Mouse (Mus musculus) forebrain, embryonic 12.5 days (tissue): ENCODE measurements around the gene Camk1. TPM values are rescaled to one million over a fixed set of nuclear protein-coding genes. Genes with fewer than 3 reads are reported as not detected.

ENCODE experiments used
- ATAC-seq: fragments of 200-750 bp; cut with Nextera tagmentation; 2 replicates; pipeline ENCODE4 v1.8.0; 2017; ENCODE audit warnings: moderate TSS enrichment; ENCODE audit not compliant: low FRiP score
- H3K27ac ChIP-seq: fragments of 300-500 bp; sonication (generic); 2 replicates; pipeline ENCODE4 v1.5.1; 2016; ENCODE audit warnings: mild to moderate bottlenecking
- H3K27me3 ChIP-seq: fragments of 300-500 bp; sonication (generic); 2 replicates; pipeline ENCODE4 v1.6.1; 2016; ENCODE audit warnings: mild to moderate bottlenecking
- H3K36me3 ChIP-seq: fragments of 300-500 bp; sonication (generic); replicated peaks from 2 replicates; pipeline ENCODE4 v1.6.1; 2016; ENCODE audit warnings: mild to moderate bottlenecking
- H3K4me1 ChIP-seq: fragments of 300-500 bp; sonication (generic); 2 replicates; pipeline ENCODE4 v1.6.1; 2016
- H3K4me2 ChIP-seq: fragments of 300-500 bp; sonication (generic); 2 replicates; pipeline ENCODE4 v1.6.1; 2016; ENCODE audit warnings: mild to moderate bottlenecking, moderate library complexity
- H3K4me3 ChIP-seq: fragments of 300-500 bp; sonication (generic); replicated peaks from 2 replicates; pipeline ENCODE4 v1.5.1; 2016; ENCODE audit warnings: mild to moderate bottlenecking
- H3K9ac ChIP-seq: fragments of 300-500 bp; sonication (generic); 2 replicates; pipeline ENCODE4 v1.6.1; 2016; ENCODE audit warnings: mild to moderate bottlenecking
- H3K9me3 ChIP-seq: fragments of 300-500 bp; sonication (generic); 2 replicates; pipeline ENCODE4 v1.6.1; 2016
- WGBS: fragments of 180-500 bp; shearing (Covaris S2); methylation state at CpG from one replicate; pipeline ENCODE4 v1.1.7; 2016; 5-methylcytosine and 5-hydroxymethylcytosine counted together
- polyA plus RNA-seq: library from polyadenylated mRNA; unstranded; fragments of >200 nt; fragmentation: Nextera tagmentation; extraction: Ambion mirVana; gene quantifications from 2 replicates; pipeline ENCODE4 v1.2.1, GENCODE M21; 2016

Camk1 gene
- polyA plus RNA-seq, 1 experiment from 2014 or later, result 59.1 TPM

DNA sequence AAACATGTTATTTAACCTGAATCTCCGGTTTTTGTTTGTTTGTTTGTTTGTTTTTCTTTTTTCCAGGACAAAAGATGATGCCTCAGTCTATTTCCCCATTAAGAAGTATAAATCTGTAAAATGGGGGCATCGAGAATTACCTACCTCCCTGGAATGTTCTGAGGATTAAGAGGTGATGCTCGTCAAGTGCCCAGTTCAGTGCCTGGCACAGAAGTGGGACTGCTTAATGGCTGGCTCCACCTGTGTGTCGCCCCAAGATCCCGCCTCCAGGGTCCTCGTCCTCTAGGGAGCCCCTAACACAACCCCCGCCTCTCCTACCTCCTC is 33.4 kb upstream of the Camk1 start:
- no peak for ATAC-seq
- H3K36me3 ChIP-seq, result peaks cover 54% of the 10 kb centered on the region
- 9% methylated on average over 7 of the region's 7 CpGs for WGBS

DNA sequence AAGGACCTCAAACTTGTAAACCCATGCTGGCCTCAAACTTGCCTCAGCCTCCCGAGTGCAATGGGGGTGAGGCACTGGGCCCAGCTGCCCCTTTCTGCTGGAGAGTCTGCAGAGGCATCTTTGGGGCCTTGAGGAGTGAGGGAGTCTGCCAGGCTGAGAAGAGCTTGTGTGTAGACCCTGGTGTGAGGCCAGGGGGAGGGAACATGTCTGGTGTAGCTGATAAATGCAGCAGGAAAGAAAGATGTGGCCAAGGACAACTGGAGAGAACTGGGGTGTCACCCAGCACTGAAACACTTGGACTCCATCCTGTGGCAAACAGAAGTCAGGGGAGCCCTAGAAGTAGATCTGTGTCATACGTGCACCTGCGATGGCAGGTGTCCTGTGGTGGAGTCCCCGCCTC is 29.7 kb upstream of the Camk1 start:
- H3K27ac ChIP-seq, result no peak overlapping the region
- H3K4me1 ChIP-seq, result peaks cover 9% of the 10 kb centered on the region
- no peak for ATAC-seq
- H3K36me3 ChIP-seq, result peaks cover 71% of the 10 kb centered on the region
- no peak overlapping the region for H3K4me3 ChIP-seq
- H3K9ac ChIP-seq, result no peak overlapping the region
- H3K4me2 ChIP-seq, result no peak overlapping the region
- H3K27me3 ChIP-seq, result no peaks in the 10 kb centered on the region
- WGBS, result 92% methylated on average over 4 of the region's 4 CpGs
- H3K9me3 ChIP-seq, result no peaks in the 10 kb centered on the region

More for the DNA sequence above, 33.4 kb upstream of the Camk1 start:
- peak overlapping the region; percentile 88 for H3K4me2 ChIP-seq
- no peaks in the 10 kb centered on the region for H3K27me3 ChIP-seq
- H3K27ac ChIP-seq, result peak overlapping the region; percentile 94
- H3K9me3 ChIP-seq, result no peaks in the 10 kb centered on the region
- peaks cover 19% of the 10 kb centered on the region for H3K4me1 ChIP-seq
- peak overlapping the region; percentile 91 for H3K9ac ChIP-seq
- peak overlapping the region; percentile 78 for H3K4me3 ChIP-seq

DNA sequence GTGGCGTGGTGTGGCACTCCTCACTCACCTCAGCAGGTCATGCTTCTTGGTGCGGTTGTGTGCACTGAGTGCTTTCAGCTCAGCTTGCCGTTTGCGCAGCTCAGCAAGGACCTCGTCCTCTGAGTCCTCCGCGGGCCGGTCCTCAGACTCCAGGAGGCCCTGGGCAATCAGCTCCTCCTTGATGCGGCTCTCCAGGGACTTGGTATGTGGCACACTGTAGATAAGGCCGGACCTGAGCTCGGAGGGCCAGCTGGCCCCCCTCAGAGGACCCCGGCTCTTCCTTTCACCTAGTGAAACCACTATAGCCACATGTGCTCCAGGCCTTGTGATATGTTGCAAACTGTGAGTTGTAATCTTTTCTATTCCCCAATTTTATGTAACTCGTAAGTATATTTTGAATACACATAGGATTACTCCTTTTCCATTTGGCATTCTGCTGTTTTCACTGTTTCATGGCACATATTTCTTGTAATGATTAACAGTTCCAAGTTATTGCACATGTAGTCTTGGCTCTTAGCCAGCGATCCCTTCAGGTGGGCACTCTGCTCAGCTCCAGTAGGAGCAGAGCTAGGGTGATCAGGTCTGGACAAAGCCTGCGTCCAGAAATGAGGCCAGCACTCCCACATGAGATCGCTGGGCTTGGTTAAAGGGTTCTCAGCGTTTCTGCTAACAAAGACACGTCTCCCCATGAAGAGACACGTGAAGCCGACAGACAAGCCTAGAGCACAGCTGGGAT is 26.6 kb upstream of the Camk1 start:
- 95% methylated on average over 20 of the region's 20 CpGs for WGBS

GRCm38 (mm10) chr6:113368577-113368976 is 24.8 kb upstream of the Camk1 start:
- H3K4me1 ChIP-seq, result no peaks in the 10 kb centered on the region
- no peaks in the 10 kb centered on the region for H3K27me3 ChIP-seq
- H3K4me2 ChIP-seq, result no peak overlapping the region
- H3K9me3 ChIP-seq, result no peaks in the 10 kb centered on the region
- ATAC-seq, result no peak
- peaks cover 70% of the 10 kb centered on the region for H3K36me3 ChIP-seq
- WGBS, result 80% methylated on average over 5 of the region's 5 CpGs
- H3K9ac ChIP-seq, result no peak overlapping the region
- no peak overlapping the region for H3K27ac ChIP-seq
- no peak overlapping the region for H3K4me3 ChIP-seq

More for the DNA sequence above, 26.6 kb upstream of the Camk1 start:
- ATAC-seq, result no peak
- Histone ChIP-seq H3K4me3 (no peak overlapping the region), H3K9me3 (no peaks in the 10 kb centered on the region), H3K4me1 (no peaks in the 10 kb centered on the region), H3K27me3 (no peaks in the 10 kb centered on the region), H3K4me2 (no peak overlapping the region), H3K9ac (no peak overlapping the region), H3K36me3 (peaks cover 84% of the 10 kb centered on the region), H3K27ac (no peak overlapping the region)

DNA sequence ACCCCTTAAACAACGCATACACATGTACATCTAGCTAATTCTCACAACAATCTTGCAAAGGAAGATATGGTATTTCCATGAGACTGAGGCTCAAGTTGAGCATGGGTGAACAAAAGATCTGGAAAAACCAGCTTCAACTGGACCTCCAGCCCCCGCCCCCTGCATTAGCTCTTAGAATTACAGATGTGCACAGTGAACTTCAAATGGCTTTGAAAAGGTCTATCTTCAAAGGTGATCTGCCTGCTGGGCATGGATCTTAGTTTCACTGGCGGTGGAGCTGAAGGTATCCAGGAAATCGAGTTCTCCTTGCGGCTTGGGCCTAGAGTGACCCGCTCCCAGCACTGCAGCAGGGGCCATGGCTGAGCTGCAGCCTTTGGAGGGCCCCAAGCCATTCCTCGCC is 24.3 kb upstream of the Camk1 start:
- ATAC-seq, result no peak
- Histone ChIP-seq H3K36me3 (peaks cover 66% of the 10 kb centered on the region), H3K27me3 (no peaks in the 10 kb centered on the region), H3K4me1 (no peaks in the 10 kb centered on the region), H3K9ac (no peak overlapping the region), H3K4me3 (no peak overlapping the region), H3K9me3 (no peaks in the 10 kb centered on the region), H3K4me2 (no peak overlapping the region), H3K27ac (no peak overlapping the region)
- WGBS, result 90% methylated on average over 7 of the region's 7 CpGs

DNA sequence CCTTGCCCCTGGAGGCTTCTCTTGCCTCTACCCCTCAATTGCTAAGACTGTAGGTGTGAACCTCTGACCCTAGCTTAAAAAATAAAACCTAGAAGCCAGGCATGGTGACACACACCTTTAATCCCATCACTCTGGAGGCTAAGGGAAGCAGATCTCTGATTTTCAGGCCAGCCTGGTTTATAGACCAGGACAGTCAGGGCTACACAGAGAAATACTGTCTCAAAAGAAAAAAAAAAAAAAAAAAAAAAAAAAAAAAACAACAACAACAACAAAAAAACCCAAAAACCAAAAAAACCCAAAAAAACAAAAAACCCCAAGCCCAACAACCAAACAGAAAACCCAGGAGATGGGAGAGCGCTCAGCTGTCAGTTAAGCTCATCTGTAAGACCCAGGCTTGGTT is 23.8 kb upstream of the Camk1 start:
- H3K4me2 ChIP-seq, result no peak overlapping the region
- H3K9ac ChIP-seq, result no peak overlapping the region
- ATAC-seq, result no peak
- H3K9me3 ChIP-seq, result no peaks in the 10 kb centered on the region
- WGBS, result 100% methylated on average over 1 of the region's 1 CpGs
- peaks cover 60% of the 10 kb centered on the region for H3K36me3 ChIP-seq
- no peaks in the 10 kb centered on the region for H3K27me3 ChIP-seq
- no peak overlapping the region for H3K4me3 ChIP-seq
- no peaks in the 10 kb centered on the region for H3K4me1 ChIP-seq
- no peak overlapping the region for H3K27ac ChIP-seq

- Histone ChIP-seq H3K4me2 (no peak overlapping the region), H3K27me3 (no peaks in the 10 kb centered on the region), H3K9ac (no peak overlapping the region), H3K4me1 (no peaks in the 10 kb centered on the region), H3K36me3 (peaks cover 51% of the 10 kb centered on the region), H3K4me3 (no peak overlapping the region), H3K27ac (no peak overlapping the region), H3K9me3 (no peaks in the 10 kb centered on the region)
- 92% methylated on average over 6 of the region's 6 CpGs for WGBS
- no peak for ATAC-seq
These were observed 22.9 kb upstream of the Camk1 start for GRCm38 (mm10) chr6:113366639-113367038.

DNA sequence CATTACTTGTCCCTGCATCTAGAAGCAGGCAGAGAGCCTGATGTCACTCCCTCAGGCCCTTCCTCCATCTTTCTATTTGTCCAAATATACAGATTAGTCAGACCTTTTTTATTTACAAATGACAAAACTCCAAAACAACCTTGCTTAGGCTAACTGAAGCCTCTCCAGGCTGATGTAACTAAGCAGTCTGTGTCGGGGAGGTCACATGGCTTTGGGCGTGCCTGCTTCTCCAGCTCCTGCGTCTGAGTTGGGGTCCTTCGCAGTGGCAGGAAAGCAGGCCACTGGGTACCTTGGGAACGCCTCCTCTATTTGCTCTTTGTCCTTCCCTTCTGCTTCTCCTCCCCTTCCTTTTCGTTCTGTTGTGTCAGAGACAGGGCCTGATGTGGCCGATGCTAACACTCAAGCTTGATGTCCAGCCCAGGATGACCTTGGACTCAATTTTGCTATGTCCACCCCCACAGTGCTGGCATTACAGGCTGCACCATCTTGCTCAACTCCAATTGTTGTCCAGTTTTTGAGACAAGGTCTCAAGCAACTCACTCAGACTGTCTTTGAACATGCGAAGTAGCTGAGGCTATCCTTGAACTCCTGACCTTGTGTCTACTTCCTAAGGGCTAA is 20.8 kb upstream of the Camk1 start:
- H3K27ac ChIP-seq, result no peak overlapping the region
- H3K4me2 ChIP-seq, result no peak overlapping the region
- H3K27me3 ChIP-seq, result no peaks in the 10 kb centered on the region
- H3K36me3 ChIP-seq, result peaks cover 31% of the 10 kb centered on the region
- no peaks in the 10 kb centered on the region for H3K4me1 ChIP-seq
- H3K9ac ChIP-seq, result no peak overlapping the region
- 69% methylated on average over 8 of the region's 8 CpGs for WGBS
- no peak overlapping the region for H3K4me3 ChIP-seq
- no peak for ATAC-seq
- H3K9me3 ChIP-seq, result no peaks in the 10 kb centered on the region

GRCm38 (mm10) chr6:113362241-113362640 is 18.5 kb upstream of the Camk1 start:
- Histone ChIP-seq H3K4me2 (no peak overlapping the region), H3K27ac (no peak overlapping the region), H3K27me3 (no peaks in the 10 kb centered on the region), H3K4me1 (no peaks in the 10 kb centered on the region), H3K4me3 (no peak overlapping the region), H3K9me3 (no peaks in the 10 kb centered on the region), H3K36me3 (peaks cover 12% of the 10 kb centered on the region), H3K9ac (no peak overlapping the region)
- ATAC-seq, result no peak
- 100% methylated on average over 1 of the region's 1 CpGs for WGBS

DNA sequence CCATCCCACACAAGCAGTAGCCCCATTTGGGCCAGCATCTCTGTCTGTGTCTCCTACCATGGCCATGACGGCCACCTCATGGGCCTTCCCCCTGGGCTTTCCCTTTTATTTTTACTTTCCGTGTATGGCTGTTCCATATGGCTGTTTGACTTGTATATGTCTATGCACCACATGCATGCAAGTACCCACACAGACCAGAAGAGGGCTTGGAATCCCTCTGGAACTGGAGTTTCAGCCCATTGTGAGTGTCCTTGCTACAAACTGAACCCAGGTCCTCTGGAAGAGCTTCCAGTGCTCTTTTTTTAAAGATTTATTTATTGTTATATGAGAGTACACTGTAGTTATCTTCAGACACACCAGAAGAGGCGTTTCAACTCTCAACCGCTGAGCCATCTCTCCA is 17.7 kb upstream of the Camk1 start:
- peaks cover 4% of the 10 kb centered on the region for H3K36me3 ChIP-seq
- no peak overlapping the region for H3K27ac ChIP-seq
- H3K4me1 ChIP-seq, result no peaks in the 10 kb centered on the region
- no peak overlapping the region for H3K4me3 ChIP-seq
- no peaks in the 10 kb centered on the region for H3K9me3 ChIP-seq
- 82% methylated on average over 4 of the region's 4 CpGs for WGBS
- no peak overlapping the region for H3K4me2 ChIP-seq
- no peaks in the 10 kb centered on the region for H3K27me3 ChIP-seq
- no peak for ATAC-seq
- no peak overlapping the region for H3K9ac ChIP-seq

GRCm38 (mm10) chr6:113353696-113354095 is 9.9 kb upstream of the Camk1 start:
- Histone ChIP-seq H3K4me1 (no peaks in the 10 kb centered on the region), H3K9me3 (no peaks in the 10 kb centered on the region), H3K27me3 (no peaks in the 10 kb centered on the region), H3K36me3 (no peaks in the 10 kb centered on the region), H3K27ac (no peak overlapping the region), H3K9ac (no peak overlapping the region), H3K4me2 (no peak overlapping the region), H3K4me3 (no peak overlapping the region)
- ATAC-seq, result no peak
- 73% methylated on average over 3 of the region's 3 CpGs for WGBS

DNA sequence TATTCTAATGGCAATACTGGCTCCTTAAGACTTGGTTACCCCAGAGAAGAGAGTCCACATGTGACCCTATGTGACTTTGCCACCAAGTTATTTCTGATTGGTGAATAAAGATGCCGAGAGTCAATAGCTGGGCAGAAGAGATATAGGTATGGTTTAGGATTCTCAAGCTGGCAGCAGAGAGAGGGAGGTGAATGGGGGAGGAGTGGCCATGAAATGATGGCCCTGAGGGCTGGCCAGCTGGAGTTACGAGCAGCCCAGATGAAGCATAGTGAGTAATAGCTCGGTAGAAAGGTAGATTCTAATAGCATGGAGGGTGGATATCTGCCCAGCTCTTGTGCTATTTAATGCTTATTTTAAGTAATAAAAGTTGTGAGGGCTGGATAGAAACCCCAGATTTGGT is 9.0 kb upstream of the Camk1 start:
- WGBS, result 79% methylated on average over 3 of the region's 3 CpGs
- Histone ChIP-seq H3K4me2 (no peak overlapping the region), H3K36me3 (no peaks in the 10 kb centered on the region), H3K9me3 (no peaks in the 10 kb centered on the region), H3K27ac (no peak overlapping the region), H3K9ac (no peak overlapping the region), H3K27me3 (no peaks in the 10 kb centered on the region), H3K4me3 (no peak overlapping the region), H3K4me1 (no peaks in the 10 kb centered on the region)
- ATAC-seq, result no peak

DNA sequence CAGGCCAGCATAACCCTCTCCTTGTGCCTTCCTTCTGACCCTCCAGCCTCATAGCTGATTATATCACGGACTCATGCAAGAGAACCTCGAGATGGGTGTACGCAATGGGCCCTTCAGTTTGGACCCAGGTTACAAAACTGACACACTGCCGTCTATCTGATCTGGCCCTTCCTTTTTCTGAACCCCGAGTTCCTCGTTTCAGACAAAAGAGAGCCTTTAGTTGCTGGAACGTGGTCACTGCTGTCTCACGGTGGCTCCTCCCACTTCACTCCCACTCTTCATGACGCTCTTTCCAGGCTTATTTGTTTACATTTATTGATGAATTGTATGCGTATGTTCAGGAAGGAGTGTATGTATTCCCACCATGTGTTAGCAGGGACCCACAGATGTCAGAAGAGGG is 7.9 kb upstream of the Camk1 start:
- 62% methylated on average over 10 of the region's 10 CpGs for WGBS
- Histone ChIP-seq H3K4me3 (no peak overlapping the region), H3K27ac (no peak overlapping the region), H3K36me3 (no peaks in the 10 kb centered on the region), H3K27me3 (no peaks in the 10 kb centered on the region), H3K9me3 (no peaks in the 10 kb centered on the region), H3K4me2 (no peak overlapping the region), H3K9ac (no peak overlapping the region), H3K4me1 (no peaks in the 10 kb centered on the region)
- ATAC-seq, result no peak
